Mouse (Mus musculus) liver, embryonic 14.5 days (tissue): Measurements from ENCODE around the gene Stip1. TPM values are rescaled to one million over a fixed set of nuclear protein-coding genes. Genes with fewer than 3 reads are reported as not detected.
A peak's percentile ranks its signal among the peaks of the same experiment; 100 is the strongest.

Source experiments
- ATAC-seq: fragments of 200-750 bp; cut with Nextera tagmentation; 2 replicates; pipeline ENCODE4 v1.8.0; 2017; ENCODE audit warnings: moderate number of reproducible peaks, mild to moderate bottlenecking, moderate library complexity; ENCODE audit not compliant: insufficient read depth
- DNase-seq, 3 experiments: peaks; one replicate each; pipeline ENCODE4 v3.0.0-alpha.2; 2012 to 2013; ENCODE audit warnings: low read depth in 3 of 3, low spot score in 3 of 3
- H3K27ac ChIP-seq: fragments of 300-500 bp; sonication (generic); 2 replicates; pipeline ENCODE4 v1.5.1; 2014; ENCODE audit warnings: moderate library complexity, mild to moderate bottlenecking, control low read depth, inconsistent platforms
- H3K27me3 ChIP-seq: fragments of 300-500 bp; sonication (generic); 2 replicates; pipeline ENCODE4 v1.6.1; 2014; ENCODE audit warnings: mild to moderate bottlenecking, low read length, moderate library complexity; ENCODE audit not compliant: control insufficient read depth, insufficient read depth
- H3K36me3 ChIP-seq: fragments of 300-500 bp; sonication (generic); replicated peaks from 2 replicates; pipeline ENCODE4 v1.6.1; 2014; ENCODE audit warnings: low read depth; ENCODE audit not compliant: control insufficient read depth, insufficient read depth
- H3K4me1 ChIP-seq, 2 experiments: fragments of 200-500 bp in 1 of 2; fragments of 300-500 bp in 1 of 2; sonication (generic) in 1 of 2; replicated peaks; 2 replicates each; pipeline ENCODE4 v1.6.1; 2012 to 2014; ENCODE audit warnings: antibody characterized with exemption in 1 of 2, inconsistent platforms in 1 of 2, low read length in 1 of 2; ENCODE audit not compliant: control insufficient read depth in 2 of 2, insufficient read depth in 2 of 2
- H3K4me2 ChIP-seq: fragments of 300-500 bp; sonication (generic); 2 replicates; pipeline ENCODE4 v1.6.1; 2014; ENCODE audit warnings: low read depth, mild to moderate bottlenecking, control low read depth, moderate library complexity
- H3K4me3 ChIP-seq, 2 experiments: fragments of 200-500 bp in 1 of 2; fragments of 300-500 bp in 1 of 2; sonication (generic) in 1 of 2; 2 replicates each; pipeline ENCODE4 v1.5.1; 2012 to 2014; ENCODE audit warnings: low read depth in 2 of 2, low read length in 2 of 2, mild to moderate bottlenecking in 2 of 2, control low read depth in 1 of 2, inconsistent platforms in 1 of 2, moderate library complexity in 1 of 2; ENCODE audit not compliant: insufficient read depth in 1 of 2
- H3K9ac ChIP-seq: fragments of 300-500 bp; sonication (generic); replicated peaks from 2 replicates; pipeline ENCODE4 v1.6.1; 2014; ENCODE audit warnings: mild to moderate bottlenecking, control low read depth, moderate library complexity
- H3K9me3 ChIP-seq: fragments of 300-500 bp; sonication (generic); 2 replicates; pipeline ENCODE4 v1.6.1; 2016; ENCODE audit warnings: low read length, mixed read lengths; ENCODE audit not compliant: control insufficient read depth
- CTCF ChIP-seq: IDR thresholded peaks from 2 replicates; pipeline ENCODE4 v1.5.1; 2016; ENCODE audit warnings: antibody characterized with exemption, low read depth, control low read depth
- EP300 ChIP-seq: IDR thresholded peaks from 2 replicates; pipeline ENCODE4 v1.6.1; 2016; ENCODE audit warnings: antibody characterized with exemption, low read depth
- WGBS: fragments of 180-500 bp; shearing (Covaris S2); extraction: QIAGEN DNeasy Blood & Tissue Kit; methylation state at CpG from one replicate; pipeline ENCODE4 v1.1.7; 2014; ENCODE audit not compliant: insufficient replicate concordance; 5-methylcytosine and 5-hydroxymethylcytosine counted together
- polyA plus RNA-seq, 2 experiments: library from polyadenylated mRNA; depleted of rRNA in 1 of 2; stranded (reverse) in 1 of 2; unstranded in 1 of 2; fragments of >200 nt; fragmentation: Nextera tagmentation in 1 of 2; extraction: Ambion mirVana in 1 of 2; gene quantifications; 2 replicates each; pipeline versions ENCODE4 v1.2.1 to v1.2.3; 2012 to 2014

Gene Stip1
- polyA plus RNA-seq, 2 experiments = 86.2 to 113 TPM

GRCm38 (mm10) chr19:6980381-6981093 is 59.2 kb downstream of the Stip1 start, which contains the start of gene Fkbp2:
TSS of gene Fkbp2 (minus strand) at chr19:6980501.
- TF ChIP-seq EP300 (no peak), CTCF (no peak)
- Histone ChIP-seq H3K4me2 (peak within 1 kb of the TSS; percentile 90), H3K27me3 (no peaks in the 10 kb centered on the region), H3K9ac (peak within 1 kb of the TSS; percentile 75), H3K4me3 (peak within 1 kb of the TSS; percentile 83 to 93), H3K27ac (peak within 1 kb of the TSS; percentile 74), H3K4me1 (peaks cover 7 to 21% of the 10 kb centered on the region in 2 experiments; a peak in 3 of 4 replicates), H3K36me3 (peaks cover 6% of the 10 kb centered on the region), H3K9me3 (no peaks in the 10 kb centered on the region)
- under 1% methylated on average over 38 of the region's 38 CpGs for WGBS
- peak; percentile 97 to 98 (median 98) for DNase-seq
- peak; percentile 82 for ATAC-seq

- no peaks in the 10 kb centered on the region for H3K9me3 ChIP-seq
- H3K9ac ChIP-seq = peak overlapping the region; percentile 75
- WGBS = under 1% methylated on average over 59 of the region's 59 CpGs
- peaks cover 7 to 21% of the 10 kb centered on the region in 2 experiments; a peak in 3 of 4 replicates for H3K4me1 ChIP-seq
- TF ChIP-seq EP300 = no peak
- TF ChIP-seq CTCF = peak; percentile 82
- H3K4me2 ChIP-seq = peak overlapping the region; percentile 90
- DNase-seq (peak; percentile 98), ATAC-seq (peak; percentile 85)
- H3K27ac ChIP-seq = peak overlapping the region; percentile 63
- H3K36me3 ChIP-seq = peaks cover 6% of the 10 kb centered on the region
- H3K27me3 ChIP-seq = no peaks in the 10 kb centered on the region
- H3K4me3 ChIP-seq = peak overlapping the region; percentile 83 to 93
Measured at GRCm38 (mm10) chr19:6979486-6980380, 60.0 kb downstream of the Stip1 start.

GRCm38 (mm10) chr19:6979001-6979479 is 60.7 kb downstream of the Stip1 start:
- Histone ChIP-seq H3K4me2 (peak overlapping the region; percentile 90), H3K9ac (peak overlapping the region; percentile 70), H3K4me1 (peaks cover 8 to 22% of the 10 kb centered on the region in 2 experiments), H3K9me3 (no peaks in the 10 kb centered on the region), H3K27me3 (no peaks in the 10 kb centered on the region), H3K4me3 (peak overlapping the region; percentile 70 to 83), H3K36me3 (peaks cover 6% of the 10 kb centered on the region), H3K27ac (peak overlapping the region; percentile 63)
- DNase-seq (peak in 1 of 3 experiments; percentile 59), ATAC-seq (no peak)
- WGBS = 5% methylated on average over 11 of the region's 11 CpGs
- TF ChIP-seq EP300 (no peak), CTCF (no peak)

- peak overlapping the region; percentile 70 to 83 for H3K4me3 ChIP-seq
Measured at GRCm38 (mm10) chr19:6978639-6978974, 61.2 kb downstream of the Stip1 start.

More at GRCm38 (mm10) chr19:6978639-6978974, 61.2 kb downstream of the Stip1 start:
- DNase-seq (no peak), ATAC-seq (no peak)
- Histone ChIP-seq H3K36me3 (peaks cover 6% of the 10 kb centered on the region), H3K27ac (peak overlapping the region; percentile 63), H3K9ac (peak overlapping the region; percentile 70), H3K27me3 (no peaks in the 10 kb centered on the region), H3K4me1 (peaks cover 12 to 25% of the 10 kb centered on the region in 2 experiments), H3K4me2 (peak overlapping the region; percentile 90), H3K9me3 (no peaks in the 10 kb centered on the region)
- no peak for TF ChIP-seq EP300
- TF ChIP-seq CTCF = no peak
- 28% methylated on average over 3 of the region's 3 CpGs for WGBS
